ENCODE assay signal across 8 mouse cellular contexts in genomic region chr15:102399229-102400221, GRCm38 (mm10). TPM values are rescaled to one million over a fixed set of nuclear protein-coding genes. Genes with fewer than 3 reads are reported as not detected.
DNase-seq lines count a peak whose midpoint lies in the region; ATAC-seq and TF ChIP-seq lines count a peak whose summit lies in the region.

No protein-coding gene starts in this region.

- peak; percentile 60 for ATAC-seq in forebrain, postnatal 0 days
- ATAC-seq in hematopoietic stem cell, adult 5-6 weeks (replicated peaks in 1 of 2; ENCODE audit: insufficient read depth in 1 of 2, low FRiP score in 2 of 2, low TSS enrichment in 1 of 2, low read depth in 1 of 2, poor library complexity in 2 of 2, severe bottlenecking in 2 of 2): peak; percentile 79 to 89

- no peak for TF ChIP-seq CTCF in cerebellum, adult 2 months (IDR thresholded peaks at IDR 0.05; ENCODE audit: borderline replicate concordance, insufficient read depth, low read depth, low read length)
- TF ChIP-seq CTCF in forebrain, postnatal 0 days (IDR thresholded peaks at IDR 0.05; ENCODE audit: low read depth): no peak

- peak overlapping the region; percentile 58 for H3K27ac ChIP-seq in cerebellum, adult 2 months (ENCODE audit: insufficient read depth, low read length)
- 0 out of 2 replicates have a peak overlapping the region, but pooled peaks have one; percentile 21 for H3K27ac ChIP-seq in forebrain, postnatal 0 days (ENCODE audit: low read depth, low read length)

- no peaks in the 10 kb centered on the region for H3K9me3 ChIP-seq in forebrain, postnatal 0 days (ENCODE audit: low read length)

- no peaks in the 10 kb centered on the region for H3K36me3 ChIP-seq in forebrain, postnatal 0 days (ENCODE audit: insufficient read depth)

- peak overlapping the region; percentile 79 for H3K4me3 ChIP-seq in cerebellum, adult 2 months (replicated peaks; ENCODE audit: insufficient read depth, low read depth, low read length)
- H3K4me3 ChIP-seq in forebrain, postnatal 0 days (ENCODE audit: low read depth, low read length): peak overlapping the region; percentile 36

- peak overlapping the region; percentile 58 for H3K4me2 ChIP-seq in forebrain, postnatal 0 days (ENCODE audit: low read depth)

- peak overlapping the region; percentile 51; the same call in 1 of the 2 replicates for H3K9ac ChIP-seq in forebrain, postnatal 0 days

- no peaks in the 10 kb centered on the region for H3K27me3 ChIP-seq in cerebellum, adult 2 months (ENCODE audit: control insufficient read depth, insufficient read depth, low read length)
- H3K27me3 ChIP-seq in forebrain, postnatal 0 days (ENCODE audit: insufficient read depth, low read length): no peaks in the 10 kb centered on the region

- H3K4me1 ChIP-seq in cerebellum, adult 2 months (ENCODE audit: control insufficient read depth, insufficient read depth, low read length): 0 out of 2 replicates have a peak, but pooled peaks cover 5% of the 10 kb centered on the region
- H3K4me1 ChIP-seq in forebrain, postnatal 0 days (ENCODE audit: insufficient read depth): peaks cover 4% of the 10 kb centered on the region; the same call in 1 of the 2 replicates

- DNase-seq in ES-CJ7 (ENCODE audit: low read depth, low spot score): peak; percentile 98
- DNase-seq in cerebellum, adult 2 months: peak; percentile 65 to 66
- DNase-seq in forebrain, postnatal 0 days: peak; percentile 33
- DNase-seq in layer of hippocampus, postnatal 10 days (ENCODE audit: low spot score in 2 of 2): peak; percentile 63 to 72
- DNase-seq in lung, postnatal 10 days: peak; percentile 98
- peak; percentile 75 for DNase-seq in ovary, postnatal 10 days (ENCODE audit: low spot score)
- DNase-seq in thymus, postnatal 14 days: peak; percentile 86

- WGBS in cerebellum, adult 2 months: 8% methylated on average over 34 of the region's 34 CpGs
- WGBS in forebrain, postnatal 0 days: 7% methylated on average over 34 of the region's 34 CpGs

- peak; percentile 22; the same call in 1 of the 2 replicates for TF ChIP-seq POLR2A in cerebellum, adult 2 months (IDR thresholded peaks at IDR 0.05; ENCODE audit: borderline replicate concordance, insufficient read depth, low read length)

RNA-seq across cellular contexts. Expression of gene Sp1, which starts 6.4 kb away (rescaled TPM):
- 12.6 and 14.1 TPM in 2 replicates for polyA plus RNA-seq in cerebellum, adult 2 months (2012; rRNA removed)
- total RNA-seq in forebrain, postnatal 0 days (2014; rRNA removed): 16.4 and 22.5 TPM in 2 replicates
- 2.0 and 2.6 TPM in 2 replicates for polyA plus RNA-seq in forebrain, postnatal 0 days (2015; fragmentation: Nextera tagmentation; extraction: Ambion mirVana)
- total RNA-seq in hematopoietic stem cell, adult 5-6 weeks (2017): 73.0 and 88.0 TPM in 2 replicates
- 10 to 100 TPM; 26.2 to 27.6 TPM for total RNA-seq in layer of hippocampus, postnatal 10 days (2021)

RNA-seq across cellular contexts. Expression of gene Sp7, which starts 32.5 kb away (rescaled TPM):
- polyA plus RNA-seq in cerebellum, adult 2 months (2012; rRNA removed): 1.4 TPM in 2 replicates
- 0.92 and 2.1 TPM in 2 replicates for total RNA-seq in forebrain, postnatal 0 days (2014; rRNA removed)
- 0.30 and 0.35 TPM in 2 replicates for polyA plus RNA-seq in forebrain, postnatal 0 days (2015; fragmentation: Nextera tagmentation; extraction: Ambion mirVana)
- total RNA-seq in hematopoietic stem cell, adult 5-6 weeks (2017): not detected in 2 replicates
- total RNA-seq in layer of hippocampus, postnatal 10 days (2021): under 1 TPM; 0.18 to 0.27 TPM

RNA-seq across cellular contexts. Expression of gene Amhr2, which starts 45.6 kb away (rescaled TPM):
- 3.2 TPM in 2 replicates for polyA plus RNA-seq in cerebellum, adult 2 months (2012; rRNA removed)
- 0.38 and 1.1 TPM in 2 replicates for total RNA-seq in forebrain, postnatal 0 days (2014; rRNA removed)
- polyA plus RNA-seq in forebrain, postnatal 0 days (2015; fragmentation: Nextera tagmentation; extraction: Ambion mirVana): 0.34 and 0.65 TPM in 2 replicates
- not detected in 2 replicates for total RNA-seq in hematopoietic stem cell, adult 5-6 weeks (2017)
- under 1 TPM; 0.42 to 0.75 TPM for total RNA-seq in layer of hippocampus, postnatal 10 days (2021)

RNA-seq across cellular contexts. Expression of gene Aaas, which starts 49.0 kb away (rescaled TPM):
- polyA plus RNA-seq in cerebellum, adult 2 months (2012; rRNA removed): 29.7 and 33.1 TPM in 2 replicates
- total RNA-seq in forebrain, postnatal 0 days (2014; rRNA removed): 25.5 and 27.9 TPM in 2 replicates
- polyA plus RNA-seq in forebrain, postnatal 0 days (2015; fragmentation: Nextera tagmentation; extraction: Ambion mirVana): 31.6 and 33.4 TPM in 2 replicates
- total RNA-seq in hematopoietic stem cell, adult 5-6 weeks (2017): 48.4 and 91.9 TPM in 2 replicates
- total RNA-seq in layer of hippocampus, postnatal 10 days (2021): 10 to 100 TPM; 23.2 to 26.3 TPM

RNA-seq across cellular contexts. Expression of gene Prr13, which starts 59.3 kb away (rescaled TPM):
- 160 and 164 TPM in 2 replicates for polyA plus RNA-seq in cerebellum, adult 2 months (2012; rRNA removed)
- total RNA-seq in forebrain, postnatal 0 days (2014; rRNA removed): 21.5 and 22.3 TPM in 2 replicates
- 69.9 and 90.9 TPM in 2 replicates for polyA plus RNA-seq in forebrain, postnatal 0 days (2015; fragmentation: Nextera tagmentation; extraction: Ambion mirVana)
- 64.1 and 67.1 TPM in 2 replicates for total RNA-seq in hematopoietic stem cell, adult 5-6 weeks (2017)
- total RNA-seq in layer of hippocampus, postnatal 10 days (2021): 10 to 100 TPM; 23.3 to 23.4 TPM

Comparison
In these comparisons a context has a peak if more than half of its experiments do, and no peak if none do; other contexts are left out.
1. Peak in every context shown above with its lines: DNase-seq, ATAC-seq, H3K4me3 ChIP-seq and H3K27ac ChIP-seq.
2. DNase-seq: peak in every context shown above with its lines; median percentile 98 in ES-CJ7; 98 in lung, postnatal 10 days; 86 in thymus, postnatal 14 days; 75 in ovary, postnatal 10 days; 68 in layer of hippocampus, postnatal 10 days; 66 in cerebellum, adult 2 months; 33 in forebrain, postnatal 0 days.